Mouse (Mus musculus) C2C12 (cell line): ENCODE data around the gene Nepro.

Experiments used
- CTCF ChIP-seq: IDR thresholded peaks from one replicate; pipeline ENCODE4 v1.5.1; 2011; ENCODE audit not compliant: control insufficient read depth, insufficient read depth, insufficient read length
- MAX ChIP-seq: IDR thresholded peaks from one replicate; pipeline ENCODE4 v1.6.1; 2011; ENCODE audit warnings: mild to moderate bottlenecking, control low read depth
- USF1 ChIP-seq: IDR thresholded peaks from one replicate; pipeline ENCODE4 v1.6.1; 2011; ENCODE audit warnings: low read depth, mild to moderate bottlenecking, control low read depth, moderate library complexity

DNA sequence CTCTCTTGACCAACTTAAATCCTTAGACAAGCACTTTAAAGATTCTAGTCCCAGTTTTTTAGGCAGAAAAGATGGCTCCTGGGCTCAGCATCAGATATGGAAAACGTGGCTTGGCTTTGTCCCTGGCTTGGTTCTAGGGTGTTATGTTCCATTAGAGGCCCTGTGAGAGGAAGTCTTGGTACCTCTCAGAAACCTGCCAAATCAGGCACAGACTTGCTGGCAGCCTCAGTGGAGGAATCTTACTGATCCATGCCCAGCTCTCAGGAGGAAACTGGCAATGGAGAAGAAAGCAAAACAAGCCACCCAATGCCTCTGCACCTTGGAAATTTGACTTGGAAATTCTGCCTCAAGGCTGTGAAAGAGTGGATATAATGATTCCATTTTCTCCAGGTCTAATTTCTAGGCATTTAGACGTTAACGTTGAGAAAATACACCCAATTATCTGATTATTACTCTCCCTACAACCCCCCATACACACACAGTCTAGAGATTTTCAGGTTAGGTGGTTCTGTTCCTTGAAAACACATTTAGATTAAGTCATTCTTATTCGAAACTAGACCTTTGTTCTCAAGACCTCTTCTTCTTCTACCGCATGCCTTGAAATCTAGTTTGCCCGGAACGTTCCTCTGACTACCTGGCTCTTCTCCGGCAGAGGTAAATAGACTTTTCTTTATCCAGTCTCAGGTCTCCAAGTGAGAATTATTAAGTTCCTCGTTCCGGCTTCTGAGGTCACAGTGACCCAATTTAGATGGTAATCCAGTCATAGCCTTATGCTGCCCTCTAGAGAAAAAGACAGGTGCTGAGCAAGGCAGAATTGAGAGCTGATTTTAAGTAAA lies 7.6 kb upstream of the Nepro start:
- TF ChIP-seq CTCF (no peak), MAX (no peak), USF1 (no peak)
